Mouse (Mus musculus): ENCODE measurements around the gene Atp4a. TPM values are rescaled to one million over a fixed set of nuclear protein-coding genes. Genes with fewer than 3 reads are reported as not detected.

Atp4a gene
- total RNA-seq, 1 experiment, result 1.4 TPM

- in situ Hi-C loops (cut with MboI; ENCODE audit: low sequenced_read_pairs in 2 of 2, unreplicated experiment in 2 of 2), result no loop called here
- H3K4me1 ChIP-seq (ENCODE audit: control insufficient read depth in 2 of 2, insufficient read depth in 2 of 2, low read length in 2 of 2, poor library complexity in 1 of 2), result peaks cover 0 to 11% of the 10 kb centered on the region in 2 experiments; a peak in 1 of 4 replicates
- no peak for DNase-seq (ENCODE audit: low read depth, low spot score)
- no peaks in the 10 kb centered on the region for H3K36me3 ChIP-seq (ENCODE audit: control insufficient read depth, insufficient read depth, low read length, poor library complexity, severe bottlenecking)
- no peak overlapping the region for H3K27ac ChIP-seq (ENCODE audit: insufficient read depth, low read depth, low read length, poor library complexity, severe bottlenecking)
- no peak overlapping the region for H3K9ac ChIP-seq (ENCODE audit: insufficient read depth, low read depth, low read length, poor library complexity, severe bottlenecking)
- H3K9me3 ChIP-seq (ENCODE audit: control insufficient read depth, insufficient read depth, low read depth, low read length), result no peaks in the 10 kb centered on the region
- TF ChIP-seq HCFC1 (IDR thresholded peaks at IDR 0.05; ENCODE audit: borderline replicate concordance, insufficient read depth, low read length) (no peak), ZC3H11A (IDR thresholded peaks at IDR 0.05; ENCODE audit: borderline replicate concordance, low read depth, low read length) (no peak), CHD2 (IDR thresholded peaks at IDR 0.05; ENCODE audit: low read depth, low read length) (no peak), MAFK (IDR thresholded peaks at IDR 0.05; ENCODE audit: insufficient read depth, low read depth, low read length) (no peak), ZNF384 (IDR thresholded peaks at IDR 0.05; ENCODE audit: low read depth, low read length) (no peak)
- no peak overlapping the region for H3K4me3 ChIP-seq (ENCODE audit: insufficient read depth in 1 of 2, low read depth in 1 of 2, low read length in 2 of 2, poor library complexity in 1 of 2, severe bottlenecking in 1 of 2)
These were observed 49.9 kb downstream of the Atp4a start for GRCm38 (mm10) chr7:30761769-30762352.

- Histone ChIP-seq H3K27ac (ENCODE audit: insufficient read depth, low read depth, low read length, poor library complexity, severe bottlenecking) (no peak within 1 kb of the TSS), H3K36me3 (ENCODE audit: control insufficient read depth, insufficient read depth, low read length, poor library complexity, severe bottlenecking) (no peaks in the 10 kb centered on the region), H3K4me3 (ENCODE audit: insufficient read depth in 1 of 2, low read depth in 1 of 2, low read length in 2 of 2, poor library complexity in 1 of 2, severe bottlenecking in 1 of 2) (no peak within 1 kb of the TSS), H3K9ac (ENCODE audit: insufficient read depth, low read depth, low read length, poor library complexity, severe bottlenecking) (no peak within 1 kb of the TSS), H3K4me1 (ENCODE audit: control insufficient read depth in 2 of 2, insufficient read depth in 2 of 2, low read length in 2 of 2, poor library complexity in 1 of 2) (peaks cover 0 to 15% of the 10 kb centered on the region in 2 experiments; a peak in 2 of 4 replicates), H3K9me3 (ENCODE audit: control insufficient read depth, insufficient read depth, low read depth, low read length) (no peaks in the 10 kb centered on the region)
- in situ Hi-C loops (cut with MboI; ENCODE audit: low sequenced_read_pairs in 2 of 2, unreplicated experiment in 2 of 2), result no loop called here
- DNase-seq (ENCODE audit: low read depth, low spot score), result no peak
- TF ChIP-seq MAFK (IDR thresholded peaks at IDR 0.05; ENCODE audit: insufficient read depth, low read depth, low read length) (no peak), CHD2 (IDR thresholded peaks at IDR 0.05; ENCODE audit: low read depth, low read length) (no peak), ZNF384 (IDR thresholded peaks at IDR 0.05; ENCODE audit: low read depth, low read length) (no peak), ZC3H11A (IDR thresholded peaks at IDR 0.05; ENCODE audit: borderline replicate concordance, low read depth, low read length) (no peak), HCFC1 (IDR thresholded peaks at IDR 0.05; ENCODE audit: borderline replicate concordance, insufficient read depth, low read length) (no peak)
These were observed 51.4 kb downstream of the Atp4a start, which contains the start of gene Dmkn for GRCm38 (mm10) chr7:30763456-30763855. Gene Dmkn, plus strand, starts transcription at chr7:30763756.

- Histone ChIP-seq H3K27ac (ENCODE audit: insufficient read depth, low read depth, low read length, poor library complexity, severe bottlenecking) (no peak overlapping the region), H3K36me3 (ENCODE audit: control insufficient read depth, insufficient read depth, low read length, poor library complexity, severe bottlenecking) (no peaks in the 10 kb centered on the region), H3K9me3 (ENCODE audit: control insufficient read depth, insufficient read depth, low read depth, low read length) (no peaks in the 10 kb centered on the region), H3K9ac (ENCODE audit: insufficient read depth, low read depth, low read length, poor library complexity, severe bottlenecking) (no peak overlapping the region), H3K4me3 (ENCODE audit: insufficient read depth in 1 of 2, low read depth in 1 of 2, low read length in 2 of 2, poor library complexity in 1 of 2, severe bottlenecking in 1 of 2) (no peak overlapping the region), H3K4me1 (ENCODE audit: control insufficient read depth in 2 of 2, insufficient read depth in 2 of 2, low read length in 2 of 2, poor library complexity in 1 of 2) (peaks cover 0 to 15% of the 10 kb centered on the region in 2 experiments; a peak in 2 of 4 replicates)
- DNase-seq (ENCODE audit: low read depth, low spot score), result no peak
- in situ Hi-C loops (cut with MboI; ENCODE audit: low sequenced_read_pairs in 2 of 2, unreplicated experiment in 2 of 2), result no loop called here
- TF ChIP-seq HCFC1 (IDR thresholded peaks at IDR 0.05; ENCODE audit: borderline replicate concordance, insufficient read depth, low read length) (no peak), MAFK (IDR thresholded peaks at IDR 0.05; ENCODE audit: insufficient read depth, low read depth, low read length) (no peak), ZNF384 (IDR thresholded peaks at IDR 0.05; ENCODE audit: low read depth, low read length) (no peak), ZC3H11A (IDR thresholded peaks at IDR 0.05; ENCODE audit: borderline replicate concordance, low read depth, low read length) (no peak), CHD2 (IDR thresholded peaks at IDR 0.05; ENCODE audit: low read depth, low read length) (no peak)
These were observed 53.2 kb downstream of the Atp4a start for GRCm38 (mm10) chr7:30765173-30765572.

GRCm38 (mm10) chr7:30766408-30766807 is 54.4 kb downstream of the Atp4a start:
- peaks cover 0 to 15% of the 10 kb centered on the region in 2 experiments; a peak in 2 of 4 replicates for H3K4me1 ChIP-seq (ENCODE audit: control insufficient read depth in 2 of 2, insufficient read depth in 2 of 2, low read length in 2 of 2, poor library complexity in 1 of 2)
- H3K4me3 ChIP-seq (ENCODE audit: insufficient read depth in 1 of 2, low read depth in 1 of 2, low read length in 2 of 2, poor library complexity in 1 of 2, severe bottlenecking in 1 of 2), result no peak overlapping the region
- no peak overlapping the region for H3K27ac ChIP-seq (ENCODE audit: insufficient read depth, low read depth, low read length, poor library complexity, severe bottlenecking)
- TF ChIP-seq ZNF384 (IDR thresholded peaks at IDR 0.05; ENCODE audit: low read depth, low read length) (peak; percentile 75; the same call in 1 of the 2 replicates), MAFK (IDR thresholded peaks at IDR 0.05; ENCODE audit: insufficient read depth, low read depth, low read length) (no peak)
- H3K36me3 ChIP-seq (ENCODE audit: control insufficient read depth, insufficient read depth, low read length, poor library complexity, severe bottlenecking), result no peaks in the 10 kb centered on the region
- no peak overlapping the region for H3K9ac ChIP-seq (ENCODE audit: insufficient read depth, low read depth, low read length, poor library complexity, severe bottlenecking)
- in situ Hi-C loops (cut with MboI; ENCODE audit: low sequenced_read_pairs in 2 of 2, unreplicated experiment in 2 of 2), result no loop called here
- DNase-seq (ENCODE audit: low read depth, low spot score), result no peak
- H3K9me3 ChIP-seq (ENCODE audit: control insufficient read depth, insufficient read depth, low read depth, low read length), result no peaks in the 10 kb centered on the region

All from ES-E14 (cell line).